Mouse (Mus musculus): ENCODE measurements at regions not wholly inside any gene's neighbourhood (a gene's known extent, or its start where the extent isn't known, plus 50 kb on each side); places are given as distances from the start of the nearest gene placed in this dataset.

DNA sequence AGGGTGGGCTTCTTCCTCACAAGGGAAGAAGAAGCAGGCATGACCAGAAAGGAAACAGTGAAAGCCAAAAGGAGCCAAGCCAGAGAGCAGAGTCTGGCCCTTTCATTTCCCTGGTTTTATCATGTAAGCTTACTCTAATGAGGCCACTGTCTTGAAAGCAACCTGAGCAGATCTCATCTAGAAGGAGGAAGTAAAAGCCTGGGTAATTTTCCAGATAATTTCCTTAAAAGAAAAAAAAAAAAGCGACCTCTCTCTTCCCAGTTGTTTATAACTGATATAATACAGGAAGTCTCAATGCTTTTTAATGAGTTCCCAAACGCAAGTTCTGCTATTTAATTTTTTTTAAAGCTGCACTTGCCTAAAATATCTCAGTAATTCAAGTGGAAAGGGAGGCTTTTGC, 100.4 kb upstream of the Klf7 start:
- Histone ChIP-seq H3K4me3 (no peak overlapping the region), H3K4me1 (peaks cover 7% of the 10 kb centered on the region), H3K36me3 (no peaks in the 10 kb centered on the region), H3K27me3 (no peaks in the 10 kb centered on the region), H3K9me3 (no peaks in the 10 kb centered on the region), H3K27ac (no peak overlapping the region), H3K9ac (no peak overlapping the region), H3K4me2 (no peak overlapping the region)
- WGBS, result 49% methylated on average over 2 of the region's 2 CpGs
- no peak for ATAC-seq (ENCODE audit: insufficient number of reproducible peaks, low FRiP score, low TSS enrichment, low read depth)

DNA sequence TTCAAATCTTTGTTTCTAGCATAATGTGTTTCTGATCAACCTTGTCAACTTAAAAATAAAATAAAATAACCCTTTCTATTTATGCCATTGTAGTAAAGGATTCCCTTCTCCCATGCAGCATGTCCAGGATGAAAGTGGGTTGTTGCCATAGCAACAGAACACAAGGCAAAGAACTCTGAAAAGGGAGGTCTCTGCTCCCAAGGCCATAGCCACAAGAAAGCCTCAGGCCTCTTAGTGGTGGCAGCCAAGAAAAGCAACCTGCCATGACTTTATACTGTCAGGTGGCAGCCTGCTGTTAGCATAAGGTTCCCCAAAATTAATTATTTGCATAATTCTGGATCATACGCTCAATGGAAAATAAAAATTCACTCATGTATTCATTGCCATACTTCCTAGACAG, 98.4 kb upstream of the Klf7 start:
- Histone ChIP-seq H3K4me2 (no peak overlapping the region), H3K4me1 (no peaks in the 10 kb centered on the region), H3K4me3 (no peak overlapping the region), H3K27ac (no peak overlapping the region), H3K27me3 (no peaks in the 10 kb centered on the region), H3K9me3 (no peaks in the 10 kb centered on the region), H3K9ac (no peak overlapping the region), H3K36me3 (no peaks in the 10 kb centered on the region)
- 90% methylated on average over 1 of the region's 1 CpGs for WGBS
- ATAC-seq (ENCODE audit: insufficient number of reproducible peaks, low FRiP score, low TSS enrichment, low read depth), result no peak

DNA sequence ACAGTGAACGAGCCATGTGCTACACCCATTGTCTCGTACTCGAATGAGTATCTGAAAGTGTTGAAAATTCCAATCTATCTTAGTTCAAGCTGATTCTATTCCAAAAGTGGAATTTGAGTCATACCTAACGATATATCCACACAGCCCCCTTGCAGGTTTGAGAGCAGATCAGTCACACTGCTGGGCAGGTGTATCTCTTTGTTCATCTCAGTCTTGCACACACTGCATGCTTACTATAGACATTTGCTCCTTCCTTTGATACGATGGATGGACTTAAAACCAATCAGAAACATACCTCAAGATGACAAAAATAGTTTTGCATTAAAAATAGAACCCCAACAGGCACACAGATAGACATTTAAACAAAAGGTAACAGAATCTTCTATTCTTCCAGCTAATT, 98.0 kb upstream of the Klf7 start:
- WGBS, result 81% methylated on average over 5 of the region's 5 CpGs
- no peak overlapping the region for H3K27ac ChIP-seq
- no peak for ATAC-seq (ENCODE audit: insufficient number of reproducible peaks, low FRiP score, low TSS enrichment, low read depth)

DNA sequence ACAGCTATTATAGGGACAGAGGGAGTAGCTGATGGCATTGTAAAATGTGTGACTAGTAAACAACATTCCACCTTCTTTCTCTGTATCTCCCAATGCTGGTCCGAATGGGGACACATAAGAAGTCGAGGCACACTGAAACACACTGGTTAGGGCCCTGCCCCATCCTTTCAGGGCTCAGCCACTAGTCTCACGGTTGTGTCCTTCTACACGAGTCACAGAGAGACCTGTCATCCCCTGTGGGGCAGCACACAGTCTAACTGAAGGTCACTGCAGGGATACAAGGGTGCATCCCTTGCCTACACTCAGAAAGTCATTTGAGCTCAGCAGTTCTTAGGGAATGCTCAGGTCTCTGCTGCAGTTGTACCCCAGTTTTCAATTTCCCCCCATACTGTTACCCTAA, 93.6 kb upstream of the Klf7 start:
- no peaks in the 10 kb centered on the region for H3K27me3 ChIP-seq
- no peaks in the 10 kb centered on the region for H3K4me1 ChIP-seq
- no peak overlapping the region for H3K4me3 ChIP-seq
- ATAC-seq (ENCODE audit: insufficient number of reproducible peaks, low FRiP score, low TSS enrichment, low read depth), result no peak
- H3K4me2 ChIP-seq, result no peak overlapping the region
- H3K9me3 ChIP-seq, result no peaks in the 10 kb centered on the region
- no peak overlapping the region for H3K27ac ChIP-seq
- H3K9ac ChIP-seq, result no peak overlapping the region
- 57% methylated on average over 4 of the region's 4 CpGs for WGBS
- H3K36me3 ChIP-seq, result no peaks in the 10 kb centered on the region

More for the DNA sequence above, 98.0 kb upstream of the Klf7 start:
- Histone ChIP-seq H3K9ac (no peak overlapping the region), H3K9me3 (no peaks in the 10 kb centered on the region), H3K36me3 (no peaks in the 10 kb centered on the region), H3K4me2 (no peak overlapping the region), H3K4me1 (no peaks in the 10 kb centered on the region), H3K27me3 (no peaks in the 10 kb centered on the region), H3K4me3 (no peak overlapping the region)

DNA sequence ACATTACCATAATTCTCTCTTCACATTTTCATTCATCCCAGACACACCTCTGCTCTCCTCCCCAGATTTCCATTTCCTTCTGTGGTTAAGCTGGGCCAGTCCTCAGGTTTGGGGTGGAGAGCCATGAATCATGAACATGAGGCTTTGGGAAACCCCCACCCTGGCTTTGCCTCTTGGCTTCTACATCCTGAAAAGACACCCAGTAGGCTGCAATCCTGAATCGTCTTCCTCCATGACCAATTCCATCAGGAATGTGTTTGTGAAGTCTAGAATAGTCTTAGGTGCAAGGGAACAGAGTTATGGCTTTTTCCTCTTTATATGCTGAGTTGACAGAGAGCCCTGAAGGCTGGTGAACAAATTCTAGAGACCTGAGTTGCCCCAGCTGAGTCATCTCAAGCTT, 87.0 kb upstream of the Klf7 start:
- no peak overlapping the region for H3K27ac ChIP-seq
- no peak overlapping the region for H3K4me2 ChIP-seq
- no peaks in the 10 kb centered on the region for H3K36me3 ChIP-seq
- no peak overlapping the region for H3K9ac ChIP-seq
- 84% methylated on average over 1 of the region's 1 CpGs for WGBS
- no peak overlapping the region for H3K4me3 ChIP-seq
- no peak for ATAC-seq (ENCODE audit: insufficient number of reproducible peaks, low FRiP score, low TSS enrichment, low read depth)
- no peaks in the 10 kb centered on the region for H3K4me1 ChIP-seq
- H3K9me3 ChIP-seq, result no peaks in the 10 kb centered on the region
- no peaks in the 10 kb centered on the region for H3K27me3 ChIP-seq

DNA sequence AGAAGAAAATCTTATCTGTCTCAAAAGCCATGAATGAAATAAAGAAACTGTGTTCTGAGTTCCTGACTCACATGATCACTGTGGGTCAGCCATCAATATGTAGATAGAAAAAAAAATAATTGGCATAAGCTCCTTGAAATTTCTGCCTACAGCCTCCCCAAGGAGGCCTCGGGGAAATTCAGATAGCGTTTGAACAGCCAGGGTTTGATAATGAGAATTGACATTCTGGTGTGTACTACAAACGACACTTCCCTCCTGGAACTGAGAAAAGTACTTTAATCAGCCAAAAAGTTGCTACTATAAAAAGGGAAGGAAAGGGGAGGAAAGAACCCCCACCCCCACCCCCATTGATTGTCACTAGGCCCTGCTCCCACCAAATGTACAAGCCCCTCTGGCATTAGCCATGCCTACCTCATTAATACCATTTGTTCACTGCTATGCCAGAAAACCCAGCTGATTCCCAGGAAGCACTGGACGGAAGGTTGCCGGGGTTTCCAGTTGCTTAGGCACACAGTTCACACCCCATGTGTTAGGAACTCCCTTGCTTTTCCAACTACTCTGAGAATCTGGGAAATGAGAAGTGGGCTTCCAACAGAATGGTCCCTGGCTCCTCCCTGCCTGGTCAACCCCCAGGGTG, 78.4 kb upstream of the Klf7 start:
- no peak for ATAC-seq (ENCODE audit: insufficient number of reproducible peaks, low FRiP score, low TSS enrichment, low read depth)
- no peak overlapping the region for H3K27ac ChIP-seq
- no peaks in the 10 kb centered on the region for H3K27me3 ChIP-seq
- H3K4me1 ChIP-seq, result 0 out of 2 replicates have a peak, but pooled peaks cover 2% of the 10 kb centered on the region
- no peak overlapping the region for H3K4me2 ChIP-seq
- no peaks in the 10 kb centered on the region for H3K9me3 ChIP-seq
- H3K4me3 ChIP-seq, result no peak overlapping the region
- 30% methylated on average over 5 of the region's 5 CpGs for WGBS
- H3K36me3 ChIP-seq, result no peaks in the 10 kb centered on the region
- no peak overlapping the region for H3K9ac ChIP-seq

DNA sequence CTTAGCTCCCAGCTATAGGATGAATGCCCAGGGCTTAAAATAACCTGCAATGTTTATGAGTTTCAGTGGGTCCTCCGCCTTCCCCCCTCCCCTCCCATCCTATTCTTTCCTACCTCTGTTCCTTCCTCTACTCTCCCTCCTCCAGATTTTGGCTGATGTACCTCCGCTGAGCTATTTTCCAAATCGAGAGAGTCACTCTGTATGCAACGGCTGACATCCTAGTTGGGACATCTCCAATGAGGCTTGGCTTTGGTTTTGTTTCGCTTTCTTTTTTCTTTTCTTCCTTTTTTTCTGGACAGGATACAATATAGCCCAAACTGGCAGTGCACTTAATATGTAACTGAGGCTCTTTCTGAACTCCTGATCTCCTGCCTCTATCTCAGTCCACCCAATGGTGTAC, 76.7 kb upstream of the Klf7 start:
- Histone ChIP-seq H3K9ac (no peak overlapping the region), H3K9me3 (no peaks in the 10 kb centered on the region), H3K4me3 (no peak overlapping the region), H3K27me3 (no peaks in the 10 kb centered on the region), H3K36me3 (no peaks in the 10 kb centered on the region), H3K4me2 (no peak overlapping the region), H3K27ac (no peak overlapping the region), H3K4me1 (0 out of 2 replicates have a peak, but pooled peaks cover 2% of the 10 kb centered on the region)
- WGBS, result 84% methylated on average over 5 of the region's 5 CpGs
- no peak for ATAC-seq (ENCODE audit: insufficient number of reproducible peaks, low FRiP score, low TSS enrichment, low read depth)

DNA sequence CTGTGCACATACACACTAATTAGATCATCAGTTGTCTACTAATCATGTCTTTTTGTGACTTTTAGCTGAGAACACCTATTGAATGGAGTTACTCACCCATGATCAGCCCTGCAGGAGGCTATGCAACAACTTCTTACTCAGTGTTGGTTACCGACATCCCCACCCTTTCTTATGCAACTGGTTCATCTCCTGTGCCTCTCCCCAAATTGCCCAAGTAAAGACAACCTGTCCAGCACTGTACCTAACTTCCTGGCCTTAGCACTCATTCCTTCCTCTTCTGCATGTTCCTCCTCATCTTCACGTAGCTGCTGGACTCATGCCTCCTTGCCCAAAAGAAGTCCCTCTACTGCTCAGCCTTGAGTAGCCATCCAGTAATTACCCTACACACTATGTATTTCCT, 76.2 kb upstream of the Klf7 start:
- Histone ChIP-seq H3K4me3 (no peak overlapping the region), H3K27me3 (no peaks in the 10 kb centered on the region), H3K9ac (no peak overlapping the region), H3K4me2 (no peak overlapping the region), H3K4me1 (0 out of 2 replicates have a peak, but pooled peaks cover 2% of the 10 kb centered on the region), H3K27ac (no peak overlapping the region), H3K9me3 (no peaks in the 10 kb centered on the region), H3K36me3 (no peaks in the 10 kb centered on the region)
- no peak for ATAC-seq (ENCODE audit: insufficient number of reproducible peaks, low FRiP score, low TSS enrichment, low read depth)
- WGBS, result 76% methylated on average over 2 of the region's 2 CpGs

DNA sequence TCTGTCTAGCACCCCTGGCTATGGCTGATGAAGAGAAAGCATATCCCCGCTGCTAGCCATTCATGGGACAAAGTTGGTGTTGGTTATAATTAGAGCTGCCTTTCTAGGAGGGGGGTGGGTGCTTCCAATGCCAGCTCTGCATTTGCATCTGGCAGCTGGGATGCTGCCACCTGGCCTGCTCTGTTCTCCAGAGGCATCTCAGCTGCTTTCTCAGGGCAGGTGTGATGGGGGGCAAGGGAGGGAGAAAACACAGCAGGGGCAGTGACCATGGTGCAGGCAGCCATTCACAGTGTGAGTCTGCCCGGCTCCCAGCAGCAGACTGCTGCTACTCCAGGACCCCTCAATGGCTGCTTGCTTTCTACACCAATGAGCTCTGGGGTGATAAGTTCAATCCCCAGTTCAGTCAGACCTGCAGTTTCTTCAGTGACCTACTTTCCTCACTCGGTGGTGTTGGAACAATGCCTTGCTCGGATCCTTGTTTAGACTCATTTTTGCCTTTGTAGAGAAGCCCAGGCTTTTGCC, 73.9 kb upstream of the Klf7 start:
- H3K4me1 ChIP-seq, result 0 out of 2 replicates have a peak, but pooled peaks cover 2% of the 10 kb centered on the region
- H3K27ac ChIP-seq, result no peak overlapping the region
- H3K36me3 ChIP-seq, result no peaks in the 10 kb centered on the region
- no peak for ATAC-seq (ENCODE audit: insufficient number of reproducible peaks, low FRiP score, low TSS enrichment, low read depth)
- no peak overlapping the region for H3K4me3 ChIP-seq
- no peaks in the 10 kb centered on the region for H3K27me3 ChIP-seq
- 39% methylated on average over 4 of the region's 4 CpGs for WGBS
- no peaks in the 10 kb centered on the region for H3K9me3 ChIP-seq
- H3K4me2 ChIP-seq, result no peak overlapping the region
- H3K9ac ChIP-seq, result no peak overlapping the region

DNA sequence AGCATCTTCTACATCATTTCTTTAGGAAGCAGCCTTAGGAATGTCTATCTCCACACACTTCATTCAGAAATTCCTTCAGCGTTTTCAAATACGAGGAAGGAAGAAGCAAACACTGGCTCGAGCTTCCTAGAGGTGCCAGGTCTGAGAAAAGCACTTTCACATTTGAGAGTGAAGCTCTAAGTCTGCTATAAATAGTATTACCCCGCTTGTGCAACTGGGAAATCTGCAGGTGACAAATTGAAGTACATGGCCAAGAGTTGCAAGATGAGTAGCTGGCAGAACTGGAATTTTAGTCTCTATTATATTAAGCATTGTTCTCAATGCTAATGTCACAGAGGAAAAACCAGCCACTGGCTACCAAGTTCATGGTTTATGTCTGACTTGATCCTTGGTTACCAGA, 73.2 kb upstream of the Klf7 start:
- no peaks in the 10 kb centered on the region for H3K27me3 ChIP-seq
- H3K36me3 ChIP-seq, result no peaks in the 10 kb centered on the region
- WGBS, result 47% methylated on average over 4 of the region's 4 CpGs
- no peak overlapping the region for H3K9ac ChIP-seq
- no peak overlapping the region for H3K27ac ChIP-seq
- H3K4me3 ChIP-seq, result no peak overlapping the region
- H3K9me3 ChIP-seq, result no peaks in the 10 kb centered on the region
- 0 out of 2 replicates have a peak, but pooled peaks cover 2% of the 10 kb centered on the region for H3K4me1 ChIP-seq
- no peak for ATAC-seq (ENCODE audit: insufficient number of reproducible peaks, low FRiP score, low TSS enrichment, low read depth)
- no peak overlapping the region for H3K4me2 ChIP-seq

DNA sequence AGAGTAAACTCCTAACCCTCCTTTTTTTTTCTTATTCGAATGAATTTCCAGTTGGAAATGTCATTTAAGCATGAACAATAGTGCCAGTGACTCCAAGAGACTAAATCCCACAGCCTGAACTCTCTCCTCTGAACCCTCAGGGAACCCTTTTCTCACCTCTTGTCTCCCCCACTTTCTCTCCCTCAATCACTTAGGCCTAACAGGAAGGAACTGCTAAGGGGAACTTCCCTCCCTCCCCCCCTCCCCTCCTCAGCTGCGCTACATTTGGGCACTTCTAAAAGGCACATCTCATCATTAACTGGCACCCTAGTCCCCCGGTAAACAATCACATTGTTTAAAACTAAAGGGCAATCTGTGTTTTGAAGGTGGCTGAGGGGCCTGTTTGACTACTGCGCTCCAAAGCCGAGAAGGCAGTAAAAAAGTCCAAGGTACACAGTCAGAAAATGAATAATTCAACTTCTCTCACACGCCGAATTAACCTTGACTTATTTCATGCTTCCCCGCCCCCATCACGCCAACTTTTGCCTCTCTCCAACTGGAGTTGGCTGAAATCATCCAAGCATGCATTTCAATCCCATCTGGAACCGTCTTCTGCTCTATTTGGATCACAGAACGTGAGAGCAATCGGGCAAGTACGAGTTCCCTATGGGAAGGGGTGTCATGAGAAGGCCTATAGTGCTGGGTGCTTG, 71.2 kb upstream of the Klf7 start:
- no peak for ATAC-seq (ENCODE audit: insufficient number of reproducible peaks, low FRiP score, low TSS enrichment, low read depth)
- Histone ChIP-seq H3K4me1 (peaks cover 12% of the 10 kb centered on the region), H3K27ac (no peak overlapping the region), H3K4me2 (no peak overlapping the region), H3K9me3 (no peaks in the 10 kb centered on the region), H3K27me3 (no peaks in the 10 kb centered on the region), H3K9ac (no peak overlapping the region), H3K4me3 (no peak overlapping the region), H3K36me3 (no peaks in the 10 kb centered on the region)
- WGBS, result 54% methylated on average over 13 of the region's 13 CpGs

DNA sequence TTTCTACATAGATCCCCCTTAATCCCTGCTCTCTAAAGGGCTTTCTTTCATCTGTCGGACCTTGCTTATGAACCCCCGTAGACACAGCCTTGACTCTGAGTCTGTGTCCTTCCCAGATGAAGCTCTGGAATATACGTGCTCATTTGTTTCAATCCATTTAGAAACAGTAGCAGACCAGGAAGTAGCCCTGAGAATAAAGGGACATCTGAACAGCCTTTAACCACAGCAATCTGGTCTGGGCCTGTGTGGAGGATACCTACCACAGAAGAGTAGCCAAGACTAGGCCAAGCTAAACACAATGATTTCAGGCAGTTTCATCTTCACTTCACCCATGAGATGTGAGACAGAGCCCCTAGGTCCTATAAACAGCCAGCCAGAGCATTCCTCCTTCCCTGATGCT, 70.7 kb upstream of the Klf7 start:
- Histone ChIP-seq H3K27ac (no peak overlapping the region), H3K27me3 (no peaks in the 10 kb centered on the region), H3K4me3 (no peak overlapping the region), H3K9ac (no peak overlapping the region), H3K4me2 (no peak overlapping the region), H3K9me3 (no peaks in the 10 kb centered on the region), H3K36me3 (no peaks in the 10 kb centered on the region), H3K4me1 (peaks cover 12% of the 10 kb centered on the region)
- ATAC-seq (ENCODE audit: insufficient number of reproducible peaks, low FRiP score, low TSS enrichment, low read depth), result no peak
- WGBS, result 76% methylated on average over 3 of the region's 3 CpGs
